Mouse (Mus musculus) MEL-GATA-1-ER (cell line): Measurements from ENCODE around the gene Ak9.

Experiments used
- DNase-seq: peaks from one replicate; pipeline ENCODE4 v3.0.0-alpha.2; 2012; ENCODE audit warnings: low read depth; ENCODE audit errors: extremely low read depth

Ak9 gene

GRCm38 (mm10) chr10:41450780-41451522, 147.2 kb downstream of the Ak9 start:
- DNase-seq: no peak

- no peak for DNase-seq
These were observed 147.9 kb downstream of the Ak9 start for GRCm38 (mm10) chr10:41451656-41452055.

- no peak for DNase-seq
These were observed 149.0 kb downstream of the Ak9 start for GRCm38 (mm10) chr10:41452791-41453190.

GRCm38 (mm10) chr10:41459990-41460389, 156.2 kb downstream of the Ak9 start:
- DNase-seq: no peak

DNA sequence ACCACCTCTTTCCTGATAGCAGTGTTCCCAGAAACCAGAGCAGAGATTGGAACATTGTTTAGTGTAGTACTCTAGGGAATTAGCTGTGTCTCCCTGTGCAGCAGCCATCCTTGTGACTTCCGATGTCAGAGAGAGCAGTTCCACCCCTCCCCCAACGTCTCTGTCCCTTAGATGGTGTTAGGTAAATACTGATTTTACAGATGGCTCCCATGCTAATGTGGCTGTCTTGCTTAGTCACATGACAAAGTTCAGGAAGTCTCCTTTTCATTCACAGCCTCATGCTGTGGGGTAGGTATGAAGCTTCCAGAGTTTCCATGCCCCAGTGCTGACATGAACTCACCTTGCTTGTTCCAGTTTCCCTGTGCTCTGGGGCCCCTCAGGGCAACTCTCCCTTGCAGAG, 156.7 kb downstream of the Ak9 start:
- no peak for DNase-seq

GRCm38 (mm10) chr10:41461057-41461722, 157.4 kb downstream of the Ak9 start:
- DNase-seq: no peak

DNA sequence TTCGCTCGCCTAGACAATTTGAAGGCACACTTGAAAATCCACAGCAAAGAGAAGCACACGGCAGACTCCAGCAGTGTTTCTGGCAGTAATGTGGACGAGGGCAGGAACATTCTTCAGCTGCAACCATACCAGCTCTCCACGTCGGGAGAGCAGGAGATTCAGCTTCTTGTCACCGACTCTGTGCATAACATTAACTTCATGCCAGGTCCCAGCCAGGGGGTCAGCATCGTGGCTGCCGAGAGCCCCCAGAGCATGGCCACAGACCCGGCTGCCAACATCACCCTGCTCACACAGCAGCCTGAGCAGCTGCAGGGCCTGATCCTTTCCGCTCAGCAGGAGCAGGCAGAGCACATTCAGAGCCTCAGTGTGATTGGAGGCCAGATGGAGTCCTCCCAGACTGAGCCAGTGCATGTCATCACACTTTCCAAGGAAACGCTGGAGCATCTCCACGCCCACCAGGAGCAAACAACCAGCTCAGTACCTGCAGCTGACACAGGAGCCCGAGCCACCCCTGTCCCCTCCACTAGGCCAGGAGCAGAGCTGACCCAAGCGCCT, 160.7 kb downstream of the Ak9 start:
- DNase-seq: no peak

GRCm38 (mm10) chr10:41467325-41467724, 163.5 kb downstream of the Ak9 start:
- no peak for DNase-seq

DNA sequence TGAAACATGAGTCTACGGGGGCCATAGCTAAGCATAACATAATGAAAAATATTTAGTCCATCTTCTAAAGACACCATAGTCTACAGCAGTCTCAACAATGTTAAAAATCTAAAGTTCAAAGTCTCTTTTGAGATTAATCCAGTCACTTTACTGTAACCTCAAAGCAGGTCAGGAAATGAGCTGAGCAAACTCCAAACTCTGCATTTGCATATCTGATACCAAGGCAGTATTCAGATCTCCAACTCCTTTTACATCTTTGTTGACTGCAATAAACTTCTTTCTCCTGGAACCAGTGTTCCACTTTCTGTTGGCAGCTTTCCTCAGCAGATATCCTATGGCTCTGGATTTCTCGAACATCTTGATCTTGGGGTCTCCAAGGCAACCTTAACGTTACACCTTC, 166.9 kb downstream of the Ak9 start:
- DNase-seq: no peak

DNA sequence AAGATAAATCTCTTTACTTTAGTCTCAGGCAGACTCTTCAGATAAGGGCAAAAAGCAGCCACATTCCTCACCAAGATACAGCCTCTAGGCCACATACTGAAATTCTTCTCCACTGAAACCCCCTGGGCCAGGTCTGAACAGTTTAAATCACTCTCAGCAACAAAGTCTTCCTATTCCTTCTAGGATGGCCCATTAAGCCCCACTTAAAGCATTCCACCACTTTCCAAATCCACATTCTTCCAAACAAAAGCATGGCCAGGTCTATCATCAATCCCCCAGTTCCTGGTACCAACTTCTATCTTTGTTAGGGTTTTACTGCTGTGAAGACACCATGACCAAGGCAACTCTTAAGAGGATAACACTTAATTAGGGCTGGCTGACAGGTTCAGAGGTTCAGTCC, 168.8 kb downstream of the Ak9 start:
- DNase-seq: no peak

DNA sequence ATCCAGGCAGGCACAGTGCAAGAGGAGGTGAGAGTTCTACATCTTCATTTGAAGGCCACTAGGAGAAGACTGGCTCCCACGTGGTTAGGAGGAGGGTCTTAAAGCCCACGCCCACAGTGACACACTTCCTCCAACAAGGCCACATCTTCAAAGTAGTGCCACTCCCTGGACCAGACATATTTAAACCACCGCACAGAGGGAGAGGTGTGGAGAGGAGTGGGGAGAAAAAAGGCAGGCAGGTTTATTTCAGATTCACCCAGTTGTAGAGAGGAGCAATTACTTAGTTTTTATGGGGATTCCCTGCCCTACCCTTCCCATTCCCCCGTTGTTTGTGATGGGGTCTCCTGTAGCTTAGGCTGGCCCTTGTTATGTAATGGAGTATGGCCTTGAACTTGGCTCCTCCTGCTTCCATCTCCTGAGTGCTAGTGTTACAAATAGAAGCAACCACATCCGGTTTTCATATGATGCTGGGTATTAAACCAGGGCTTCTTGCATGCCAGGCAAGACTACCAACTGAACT, 169.2 kb downstream of the Ak9 start:
- DNase-seq: no peak

DNA sequence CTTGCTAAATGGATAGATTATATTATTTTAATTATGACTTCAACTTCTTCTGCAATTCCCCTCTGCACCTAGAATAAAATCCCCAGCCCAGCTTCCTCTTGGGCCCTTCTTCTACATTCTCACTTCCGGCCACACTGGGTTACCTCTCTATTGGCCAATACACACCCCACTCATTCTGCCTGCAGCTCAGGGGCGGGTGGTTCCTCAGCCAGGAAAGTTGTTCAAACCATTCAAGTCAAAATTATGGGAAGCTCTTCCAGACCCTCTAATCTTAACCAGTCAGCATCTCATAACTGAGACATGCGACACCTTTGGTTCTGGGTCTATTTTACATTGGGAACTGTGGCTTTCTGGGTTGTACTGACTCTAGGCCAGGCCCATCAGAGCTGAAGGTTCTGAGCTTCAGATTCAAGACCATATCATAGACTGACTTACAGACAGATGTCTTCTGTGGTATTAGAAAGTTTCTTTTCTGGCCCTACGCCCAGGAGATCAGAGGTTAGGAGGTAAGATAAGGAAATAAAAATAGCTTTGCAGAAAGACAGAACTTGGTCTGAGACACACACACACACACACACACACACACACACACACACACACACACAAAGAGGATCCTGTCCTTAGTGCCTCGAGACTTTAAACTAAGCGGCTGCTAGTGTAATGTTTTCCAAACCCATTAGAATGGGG, 170.1 kb downstream of the Ak9 start:
- DNase-seq: peak; percentile 98

DNA sequence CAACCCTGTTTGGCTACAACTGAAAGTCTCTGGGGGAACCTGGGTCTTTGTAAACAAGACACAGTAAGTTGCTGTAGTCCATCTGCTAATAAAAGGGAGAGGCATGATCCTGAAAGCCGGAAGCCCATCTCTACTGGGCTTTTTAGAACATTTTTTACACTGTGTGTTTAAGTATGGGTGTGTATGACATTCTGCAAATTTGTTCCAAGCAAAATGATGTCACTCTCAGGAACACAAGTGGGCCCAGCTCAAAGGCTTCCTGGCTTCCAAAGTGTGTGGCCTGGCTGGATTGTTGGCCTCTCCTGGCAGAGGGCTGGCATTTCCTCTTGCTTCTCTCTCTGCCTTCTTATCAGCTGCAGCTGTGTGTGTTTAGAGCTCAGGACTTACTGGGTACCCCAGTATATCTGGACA, 171.2 kb downstream of the Ak9 start:
- DNase-seq: peak; percentile 2

GRCm38 (mm10) chr10:41476171-41477017, 172.6 kb downstream of the Ak9 start, which contains the start of gene Mical1:
Gene Mical1 (plus strand): TSS chr10:41476314.
- peak; percentile 31 for DNase-seq

- DNase-seq: no peak
These were observed 173.2 kb downstream of the Ak9 start for GRCm38 (mm10) chr10:41477018-41477277.

GRCm38 (mm10) chr10:41477278-41478181, 173.8 kb downstream of the Ak9 start:
- DNase-seq: peak; percentile 62

DNA sequence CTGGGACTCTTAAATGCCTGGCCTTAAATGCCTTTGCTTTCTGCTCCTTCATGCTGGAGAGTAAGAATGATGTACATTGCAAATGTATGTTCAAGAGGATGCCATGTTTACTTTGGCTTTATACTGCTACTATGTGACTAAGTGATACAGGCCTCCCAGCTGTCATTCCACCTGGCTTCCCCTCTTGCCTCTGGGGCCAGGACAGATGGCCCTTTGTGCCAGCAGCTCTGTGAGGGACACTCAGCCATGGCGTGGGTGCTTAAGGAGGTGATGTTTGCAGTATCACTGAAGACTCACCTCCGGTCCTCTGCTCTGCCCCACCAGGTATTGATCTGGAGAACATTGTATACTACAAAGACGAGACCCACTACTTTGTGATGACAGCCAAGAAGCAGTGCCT, 176.2 kb downstream of the Ak9 start:
- DNase-seq: no peak

- DNase-seq: peak; percentile 39
These were observed 177.4 kb downstream of the Ak9 start for GRCm38 (mm10) chr10:41480938-41481880.

GRCm38 (mm10) chr10:41482446-41482845, 178.7 kb downstream of the Ak9 start:
- DNase-seq: no peak
